Mouse (Mus musculus) heart, postnatal 0 days (tissue): ENCODE measurements around the gene Cc2d2b. TPM values are rescaled to one million over a fixed set of nuclear protein-coding genes. Genes with fewer than 3 reads are reported as not detected.

Source experiments
- ATAC-seq: fragments of 200-750 bp; cut with Nextera tagmentation; 2 replicates; pipeline ENCODE4 v1.8.0; 2017; ENCODE audit warnings: low read depth, moderate number of reproducible peaks, moderate library complexity; ENCODE audit not compliant: insufficient read depth
- DNase-seq: peaks from one replicate; pipeline ENCODE4 v3.0.0-alpha.2; 2016; ENCODE audit warnings: low spot score
- H3K27ac ChIP-seq: fragments of 300-500 bp; sonication (generic); 2 replicates; pipeline ENCODE4 v1.5.1; 2014; ENCODE audit warnings: low read depth, mild to moderate bottlenecking
- H3K27me3 ChIP-seq: fragments of 300-500 bp; sonication (generic); 2 replicates; pipeline ENCODE4 v1.6.1; 2014; ENCODE audit warnings: low read length, mixed read lengths; ENCODE audit not compliant: control insufficient read depth, insufficient read depth
- H3K36me3 ChIP-seq: fragments of 300-500 bp; sonication (generic); replicated peaks from 2 replicates; pipeline ENCODE4 v1.6.1; 2014; ENCODE audit warnings: low read length, mixed read lengths; ENCODE audit not compliant: control insufficient read depth, insufficient read depth
- H3K4me1 ChIP-seq: fragments of 300-500 bp; sonication (generic); 2 replicates; pipeline ENCODE4 v1.6.1; 2014; ENCODE audit warnings: antibody characterized with exemption; ENCODE audit not compliant: control insufficient read depth, insufficient read depth
- H3K4me2 ChIP-seq: fragments of 300-500 bp; sonication (generic); 2 replicates; pipeline ENCODE4 v1.6.1; 2014; ENCODE audit warnings: low read depth, mild to moderate bottlenecking, low read length, moderate library complexity
- H3K4me3 ChIP-seq: fragments of 300-500 bp; sonication (generic); 2 replicates; pipeline ENCODE4 v1.5.1; 2014; ENCODE audit warnings: low read depth, low read length
- H3K9ac ChIP-seq: fragments of 300-500 bp; sonication (generic); replicated peaks from 2 replicates; pipeline ENCODE4 v1.6.1; 2014; ENCODE audit warnings: low read depth, low read length, mixed read lengths
- H3K9me3 ChIP-seq: fragments of 300-500 bp; sonication (generic); replicated peaks from 2 replicates; pipeline ENCODE4 v1.6.1; 2016; ENCODE audit warnings: low read length; ENCODE audit not compliant: control insufficient read depth
- CTCF ChIP-seq: IDR thresholded peaks from 2 replicates; pipeline ENCODE4 v1.5.1; 2016; ENCODE audit warnings: antibody characterized with exemption, control low read depth, low read depth
- EP300 ChIP-seq: IDR thresholded peaks from 2 replicates; pipeline ENCODE4 v1.6.1; 2016; ENCODE audit warnings: antibody characterized with exemption, low read depth
- WGBS: fragments of 180-500 bp; shearing (Covaris S2); extraction: QIAGEN DNeasy Blood & Tissue Kit; methylation state at CpG from one replicate; pipeline ENCODE4 v1.1.7; 2014; 5-methylcytosine and 5-hydroxymethylcytosine counted together
- polyA plus RNA-seq: library from polyadenylated mRNA; unstranded; fragments of >200 nt; fragmentation: Nextera tagmentation; extraction: Ambion mirVana; gene quantifications from 2 replicates; pipeline ENCODE4 v1.2.1, GENCODE M21; 2015
- total RNA-seq: library from RNA; depleted of rRNA; stranded (reverse); fragments of >200 nt; gene quantifications from 2 replicates; pipeline ENCODE4 v1.2.3, GENCODE M21; 2014; ENCODE audit warnings: low replicate concordance

The Cc2d2b gene
- total and polyA plus RNA-seq, 2 experiments from 2014 or later = not detected

- DNase-seq (no peak), ATAC-seq (no peak)
- H3K27me3 ChIP-seq = no peaks in the 10 kb centered on the region
- H3K4me1 ChIP-seq = peaks cover 8% of the 10 kb centered on the region; the same call in 1 of the 2 replicates
- 57% methylated on average over 11 of the region's 11 CpGs for WGBS
- H3K4me2 ChIP-seq = no peak overlapping the region
- H3K9ac ChIP-seq = no peak overlapping the region
- no peak overlapping the region for H3K27ac ChIP-seq
- H3K9me3 ChIP-seq = no peaks in the 10 kb centered on the region
- no peak overlapping the region for H3K4me3 ChIP-seq
- no peaks in the 10 kb centered on the region for H3K36me3 ChIP-seq
- TF ChIP-seq EP300 (no peak), CTCF (no peak)
Measured at GRCm38 (mm10) chr19:40719439-40720105, 29.0 kb upstream of the Cc2d2b start.

GRCm38 (mm10) chr19:40720381-40720780, 28.2 kb upstream of the Cc2d2b start:
- Histone ChIP-seq H3K27me3 (no peaks in the 10 kb centered on the region), H3K4me2 (no peak overlapping the region), H3K9ac (no peak overlapping the region), H3K4me1 (peaks cover 8% of the 10 kb centered on the region; the same call in 1 of the 2 replicates), H3K9me3 (no peaks in the 10 kb centered on the region), H3K27ac (no peak overlapping the region), H3K36me3 (no peaks in the 10 kb centered on the region), H3K4me3 (no peak overlapping the region)
- ATAC-seq (no peak), DNase-seq (no peak)
- WGBS = 57% methylated on average over 12 of the region's 12 CpGs
- TF ChIP-seq CTCF (no peak), EP300 (no peak)

- H3K27me3 ChIP-seq = no peaks in the 10 kb centered on the region
- WGBS = 56% methylated on average over 11 of the region's 11 CpGs
- peak; percentile 75 for DNase-seq
- no peaks in the 10 kb centered on the region for H3K36me3 ChIP-seq
- TF ChIP-seq EP300 = no peak
- TF ChIP-seq CTCF = peak; percentile 82
- ATAC-seq = peak; percentile 49; the same call in 1 of the 2 replicates
- H3K4me3 ChIP-seq = no peak overlapping the region
- no peak overlapping the region for H3K9ac ChIP-seq
- no peak overlapping the region for H3K4me2 ChIP-seq
- no peak overlapping the region for H3K27ac ChIP-seq
- H3K4me1 ChIP-seq = no peaks in the 10 kb centered on the region
- H3K9me3 ChIP-seq = no peaks in the 10 kb centered on the region
Measured at GRCm38 (mm10) chr19:40722137-40723038, 26.2 kb upstream of the Cc2d2b start.

GRCm38 (mm10) chr19:40723516-40723915, 25.0 kb upstream of the Cc2d2b start:
- Histone ChIP-seq H3K27me3 (no peaks in the 10 kb centered on the region), H3K9me3 (no peaks in the 10 kb centered on the region), H3K4me1 (no peaks in the 10 kb centered on the region), H3K9ac (no peak overlapping the region), H3K36me3 (no peaks in the 10 kb centered on the region), H3K4me3 (no peak overlapping the region), H3K27ac (no peak overlapping the region), H3K4me2 (no peak overlapping the region)
- 54% methylated on average over 10 of the region's 10 CpGs for WGBS
- ATAC-seq (no peak), DNase-seq (no peak)
- TF ChIP-seq CTCF = no peak
- TF ChIP-seq EP300 = no peak

GRCm38 (mm10) chr19:40726148-40726547, 22.4 kb upstream of the Cc2d2b start:
- H3K4me1 ChIP-seq = no peaks in the 10 kb centered on the region
- DNase-seq (no peak), ATAC-seq (0 out of 2 replicates have a peak, but pooled peaks have one; percentile 47)
- H3K9me3 ChIP-seq = no peaks in the 10 kb centered on the region
- peak overlapping the region; percentile 52 for H3K27ac ChIP-seq
- H3K36me3 ChIP-seq = no peaks in the 10 kb centered on the region
- no peak overlapping the region for H3K4me3 ChIP-seq
- H3K9ac ChIP-seq = no peak overlapping the region
- no peaks in the 10 kb centered on the region for H3K27me3 ChIP-seq
- 60% methylated on average over 4 of the region's 4 CpGs for WGBS
- no peak overlapping the region for H3K4me2 ChIP-seq
- TF ChIP-seq EP300 (no peak), CTCF (no peak)
